Mouse (Mus musculus): ENCODE measurements around the gene Ets1.

DNA sequence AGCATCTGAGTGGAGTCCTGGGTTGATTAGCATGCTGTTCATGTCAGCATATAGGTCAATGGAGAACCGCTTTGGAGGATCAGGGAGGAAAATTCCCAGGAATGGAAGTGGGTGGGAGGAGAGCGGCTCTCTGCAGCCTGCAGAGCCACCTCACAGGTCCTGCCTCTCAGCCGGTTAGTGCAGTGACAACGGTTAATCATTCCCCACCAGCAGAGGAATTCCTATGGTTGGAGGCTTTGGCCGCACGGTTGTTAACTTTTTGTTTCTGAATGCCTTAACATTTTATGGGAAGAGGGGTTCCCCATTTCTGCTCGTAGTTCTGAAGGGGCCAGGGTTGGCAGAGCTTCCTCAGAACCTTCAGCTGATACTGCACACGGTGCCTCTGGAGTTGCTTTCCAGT is 107.1 kb downstream of the Ets1 start:
- TF ChIP-seq CTCF (IDR thresholded peaks at IDR 0.05; ENCODE audit: borderline replicate concordance, insufficient read depth, low read depth, low read length) (no peak), POLR2A (IDR thresholded peaks at IDR 0.05; ENCODE audit: borderline replicate concordance, insufficient read depth, low read length) (no peak)

All from cerebellum, adult 2 months (tissue).